Mouse (Mus musculus): ENCODE data around the gene Nr1h2. TPM values are rescaled to one million over a fixed set of nuclear protein-coding genes. Genes with fewer than 3 reads are reported as not detected.

Nr1h2 gene
- 100 to 1,000 TPM; 128 to 129 TPM for total RNA-seq (2021)
- long read RNA-seq, experiment 1, transcript Nr1h2-203 (10 exons, 1,988 nt): minor isoform, 29 of 180 reads
- long read RNA-seq, experiment 1, transcript Nr1h2-201 (10 exons, 1,999 nt): major isoform, 45 of 180 reads
- long read RNA-seq, experiment 1, transcript Nr1h2-205 (9 exons, 1,853 nt): minor isoform, 9 of 180 reads
- long read RNA-seq, experiment 1, transcript Nr1h2-202 (10 exons, 1,948 nt): minor isoform, 22 of 180 reads
- long read RNA-seq, experiment 1, partial matches to known transcripts: 28 of 180 reads
- long read RNA-seq, experiment 1, other reads (novel, unspliced or antisense): 45 of 180 reads
- long read RNA-seq, experiment 2, transcript Nr1h2-203 (10 exons, 1,988 nt): major isoform, 25 of 179 reads
- long read RNA-seq, experiment 2, transcript Nr1h2-201 (10 exons, 1,999 nt): minor isoform, 24 of 179 reads
- long read RNA-seq, experiment 2, transcript Nr1h2-202 (10 exons, 1,948 nt): minor isoform, 9 of 179 reads
- long read RNA-seq, experiment 2, partial matches to known transcripts: 64 of 179 reads
- long read RNA-seq, experiment 2, other reads (novel, unspliced or antisense): 52 of 179 reads

DNA sequence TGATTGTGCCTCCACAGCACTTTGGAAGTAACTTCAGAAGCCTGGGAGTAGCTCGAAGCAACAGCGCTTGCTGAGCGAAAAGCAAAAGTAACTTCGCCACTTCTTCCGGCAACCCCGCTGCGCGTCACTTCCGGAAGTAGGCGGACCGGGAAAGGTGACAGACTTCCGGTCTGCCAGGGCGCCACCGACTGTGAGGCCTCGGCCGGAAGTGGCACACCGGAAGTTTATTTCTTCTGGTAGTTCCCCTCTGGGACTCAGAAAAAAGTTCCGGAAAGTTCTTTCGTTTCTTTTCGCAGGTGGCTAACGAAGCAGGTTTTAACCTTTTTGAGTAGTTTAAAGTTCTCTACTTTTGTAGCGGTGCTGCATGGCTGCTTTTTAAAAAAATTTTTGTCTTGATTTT is at the start of gene Nr1h2:
Gene Nr1h2, minus strand, starts transcription at position 126 of the 400 bp plus-strand sequence.
- peak; percentile 81 to 90 for DNase-seq (ENCODE audit: low spot score in 2 of 2)

DNA sequence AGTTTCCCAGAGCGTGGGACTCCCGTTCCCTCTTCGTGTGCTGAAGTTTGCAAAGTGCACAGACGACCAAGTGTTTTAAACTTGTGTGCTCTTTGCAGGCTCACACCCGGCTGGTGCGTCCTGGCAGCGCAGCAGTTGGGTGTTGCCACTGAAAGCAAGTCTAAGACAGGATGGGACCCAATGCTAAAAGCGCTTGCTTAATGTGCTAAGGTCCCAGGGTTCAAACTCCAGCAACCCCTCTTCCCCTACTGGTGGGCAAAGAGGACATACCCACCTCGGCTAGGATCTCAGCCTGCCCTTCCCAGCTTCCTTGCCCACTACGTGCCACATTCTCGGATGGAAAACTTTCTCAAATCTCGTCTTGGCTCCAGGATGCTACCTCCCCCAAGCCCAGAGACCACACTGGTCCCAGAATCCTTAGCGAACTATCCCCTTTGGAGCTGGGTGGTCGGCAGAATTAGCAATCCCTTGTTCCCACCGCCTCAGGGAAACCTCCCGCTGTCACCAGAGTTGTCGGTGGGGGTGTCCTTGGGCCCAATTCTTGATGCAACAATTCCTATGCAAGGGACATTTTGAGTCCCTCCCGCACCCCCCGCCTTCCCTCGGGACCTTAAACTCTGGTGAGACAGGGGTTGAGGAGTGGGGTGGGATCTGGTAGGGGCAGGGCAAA is 49.6 kb upstream of the Nr1h2 start:
- no peak for DNase-seq (ENCODE audit: low spot score in 2 of 2)

DNA sequence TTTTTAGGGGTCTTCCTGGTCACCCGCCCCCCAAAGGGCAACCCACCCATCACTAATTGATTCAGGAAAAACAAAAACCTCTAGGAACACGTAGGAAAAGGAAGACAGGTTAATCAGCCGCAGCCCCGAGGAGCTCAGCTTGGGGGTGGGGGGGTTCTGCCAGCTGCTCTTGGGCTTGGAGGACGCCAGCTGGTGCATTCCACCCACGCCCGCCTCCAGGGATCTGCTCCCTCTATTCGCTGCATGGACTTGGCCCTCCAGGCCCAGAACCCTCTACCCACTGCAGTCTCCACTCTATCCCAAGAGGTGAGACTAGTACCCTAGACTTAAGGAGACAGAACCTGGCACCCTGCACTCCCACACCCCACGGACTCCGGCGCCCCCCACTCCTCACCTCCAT is 48.7 kb upstream of the Nr1h2 start:
- no peak for DNase-seq (ENCODE audit: low spot score in 2 of 2)

DNA sequence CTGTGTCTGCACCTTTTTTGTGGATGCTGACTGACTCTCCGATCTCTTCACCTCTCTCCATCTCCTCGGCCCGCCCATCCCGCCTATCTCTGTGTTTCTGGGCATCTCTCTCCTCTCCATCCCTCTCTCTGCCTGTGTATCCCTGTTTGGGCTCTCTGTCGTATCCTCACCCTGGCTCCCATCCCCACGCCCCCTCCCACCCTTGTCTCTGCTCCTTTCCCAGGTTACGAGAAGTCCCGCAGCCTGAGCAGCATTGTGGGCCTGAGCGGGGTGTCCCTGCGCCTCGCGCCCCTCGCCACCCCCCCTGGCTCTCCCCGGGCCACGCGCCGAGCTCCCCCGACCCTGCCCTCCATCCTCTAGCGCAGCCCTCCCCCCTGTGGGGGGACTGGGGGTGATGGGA is 47.9 kb upstream of the Nr1h2 start:
- DNase-seq (ENCODE audit: low spot score in 2 of 2): no peak

DNA sequence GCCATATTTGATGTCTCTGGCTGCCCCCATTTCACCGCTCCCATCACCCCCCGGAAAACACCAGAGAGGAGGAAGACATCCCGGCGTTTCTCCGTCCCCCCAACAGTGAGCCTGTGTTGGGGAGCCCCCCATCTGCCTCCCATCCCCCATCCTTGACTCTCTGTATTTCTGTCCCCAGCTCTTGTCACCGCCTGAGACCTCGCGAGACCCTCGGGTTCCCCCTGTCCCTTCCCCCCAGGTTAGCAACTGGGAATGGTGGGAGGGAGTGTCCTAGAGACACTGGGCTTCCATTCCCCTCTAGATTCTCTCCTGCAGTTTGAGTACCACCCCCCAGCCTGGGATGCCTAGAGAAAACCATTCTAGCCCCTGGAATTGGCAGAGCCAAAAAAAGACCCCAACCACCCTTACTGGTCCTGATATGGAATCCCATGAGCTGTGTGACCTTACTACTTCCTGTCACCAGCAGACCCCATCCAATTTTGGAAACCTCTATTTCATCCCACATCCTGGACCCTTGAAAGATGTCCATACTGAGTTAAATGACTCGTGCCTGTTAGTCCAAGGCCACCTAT is 47.0 kb upstream of the Nr1h2 start:
- no peak for DNase-seq (ENCODE audit: low spot score in 2 of 2)

DNA sequence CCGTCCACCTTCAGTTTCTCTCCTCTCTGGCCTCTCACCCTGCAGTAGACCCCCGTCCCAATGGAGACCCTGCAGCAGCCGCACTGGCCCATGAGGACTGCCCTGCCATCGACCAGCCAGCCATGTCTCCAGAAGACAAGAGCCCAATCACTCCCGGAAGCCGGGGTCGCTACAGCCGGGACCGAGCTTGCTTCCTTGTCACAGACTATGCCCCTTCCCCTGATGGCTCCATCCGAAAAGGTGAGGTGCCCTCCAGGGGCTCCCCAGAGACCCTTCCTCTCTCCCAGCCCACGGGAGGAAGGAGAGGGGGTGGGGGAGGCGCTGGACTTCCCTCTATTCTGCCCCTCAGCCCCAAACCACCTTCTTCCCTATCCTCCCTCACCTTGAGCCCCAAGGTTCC is 44.6 kb upstream of the Nr1h2 start:
- DNase-seq (ENCODE audit: low spot score in 2 of 2): no peak

DNA sequence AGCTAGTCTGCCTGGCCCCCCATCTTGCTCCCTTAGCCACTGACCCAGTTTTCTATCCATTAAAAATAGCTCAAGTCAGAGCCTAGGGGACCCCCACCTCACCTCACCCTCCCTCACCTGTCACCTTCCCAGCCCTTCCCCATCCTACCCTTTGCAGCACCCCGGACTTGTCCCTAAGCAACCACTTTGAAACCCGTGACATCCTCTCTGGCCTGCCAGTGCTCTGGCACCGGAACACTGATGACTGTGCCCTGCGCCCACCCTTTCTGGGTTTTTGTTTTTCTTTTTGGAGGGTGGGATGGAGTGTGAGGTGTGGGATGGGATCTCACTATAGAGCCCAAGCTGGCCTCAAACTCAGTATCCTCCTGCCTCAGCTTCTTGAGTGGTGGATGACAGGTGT is 43.9 kb upstream of the Nr1h2 start:
- DNase-seq (ENCODE audit: low spot score in 2 of 2): no peak

DNA sequence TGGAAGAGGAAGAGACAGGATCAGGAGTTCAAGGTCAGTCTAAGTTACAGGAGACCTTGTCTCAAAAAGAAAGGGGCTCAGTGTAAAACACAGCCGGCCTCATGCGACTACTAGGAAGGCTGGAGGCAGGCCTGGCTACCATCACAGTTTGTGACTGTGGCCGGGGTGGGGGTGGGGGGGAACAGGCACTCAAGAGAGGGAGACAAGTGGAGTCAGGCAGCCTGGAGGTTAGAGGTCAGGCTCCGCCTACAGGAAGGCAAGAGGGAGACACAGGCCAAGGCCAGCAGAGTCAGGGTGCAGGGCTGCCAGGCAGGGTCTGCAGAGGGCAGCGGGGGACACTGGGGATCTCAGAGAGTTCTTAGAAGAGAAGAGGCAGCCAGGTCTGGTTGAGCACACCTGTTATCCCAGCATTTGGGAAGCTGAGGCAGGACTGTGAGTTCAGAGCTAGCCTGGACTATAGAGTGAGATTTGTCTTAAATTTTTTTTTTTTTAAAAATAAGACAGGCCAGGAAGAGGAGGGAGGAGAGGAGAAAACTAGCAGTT is 43.3 kb upstream of the Nr1h2 start:
- DNase-seq (ENCODE audit: low spot score in 2 of 2): no peak

DNA sequence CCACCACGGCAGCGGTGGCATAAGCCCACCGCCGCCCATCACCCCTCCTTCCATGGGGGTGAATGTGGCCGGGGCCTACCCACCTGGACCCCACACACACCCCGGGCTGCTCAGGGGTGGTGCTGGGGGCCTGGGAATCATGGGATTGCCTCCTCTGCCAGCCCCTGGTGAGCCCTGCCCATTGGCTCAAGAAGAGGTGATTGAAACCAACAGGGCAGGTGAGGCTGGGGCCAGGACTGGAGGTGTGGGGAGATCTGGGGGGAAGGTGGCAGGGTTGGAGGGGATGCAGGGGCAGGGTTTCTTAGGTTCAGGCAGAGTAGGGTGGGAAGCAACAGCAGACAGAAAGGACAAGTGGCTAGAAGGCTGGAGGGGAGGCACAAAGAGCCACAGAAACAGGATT is 42.3 kb upstream of the Nr1h2 start:
- no peak for DNase-seq (ENCODE audit: low spot score in 2 of 2)

DNA sequence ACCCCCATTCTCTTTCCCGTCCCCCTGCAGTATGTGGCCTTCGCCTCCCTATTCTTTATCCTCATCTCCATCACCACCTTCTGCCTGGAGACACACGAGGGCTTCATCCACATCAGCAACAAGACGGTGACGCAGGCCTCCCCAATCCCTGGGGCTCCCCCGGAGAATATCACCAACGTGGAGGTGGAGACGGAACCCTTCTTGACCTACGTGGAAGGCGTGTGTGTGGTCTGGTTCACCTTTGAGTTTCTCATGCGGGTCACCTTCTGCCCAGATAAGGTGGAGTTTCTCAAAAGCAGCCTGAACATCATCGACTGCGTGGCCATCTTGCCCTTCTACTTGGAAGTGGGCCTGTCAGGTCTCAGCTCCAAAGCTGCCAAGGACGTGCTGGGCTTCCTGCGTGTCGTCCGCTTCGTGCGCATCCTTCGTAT is 41.4 kb upstream of the Nr1h2 start:
- no peak for DNase-seq (ENCODE audit: low spot score in 2 of 2)

DNA sequence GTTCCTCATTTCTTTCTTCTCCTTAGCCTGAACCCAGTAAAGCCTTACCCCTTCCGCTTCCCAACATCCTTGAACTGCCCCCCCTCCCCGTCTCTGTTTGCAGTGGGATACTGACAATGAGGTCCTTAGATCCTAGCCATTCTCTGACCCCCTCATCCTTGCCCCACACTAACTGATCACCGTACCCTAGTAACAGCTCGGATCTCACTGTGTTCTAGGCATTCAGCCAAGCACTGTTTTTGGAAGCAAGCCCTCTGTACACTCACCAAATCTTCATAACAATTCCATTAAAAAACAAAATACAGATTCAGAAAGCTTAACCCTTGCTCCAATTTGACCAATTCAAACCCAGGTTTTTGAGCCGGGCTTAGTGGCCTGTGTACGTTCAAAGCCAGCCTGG is 40.5 kb upstream of the Nr1h2 start:
- DNase-seq (ENCODE audit: low spot score in 2 of 2): no peak

DNA sequence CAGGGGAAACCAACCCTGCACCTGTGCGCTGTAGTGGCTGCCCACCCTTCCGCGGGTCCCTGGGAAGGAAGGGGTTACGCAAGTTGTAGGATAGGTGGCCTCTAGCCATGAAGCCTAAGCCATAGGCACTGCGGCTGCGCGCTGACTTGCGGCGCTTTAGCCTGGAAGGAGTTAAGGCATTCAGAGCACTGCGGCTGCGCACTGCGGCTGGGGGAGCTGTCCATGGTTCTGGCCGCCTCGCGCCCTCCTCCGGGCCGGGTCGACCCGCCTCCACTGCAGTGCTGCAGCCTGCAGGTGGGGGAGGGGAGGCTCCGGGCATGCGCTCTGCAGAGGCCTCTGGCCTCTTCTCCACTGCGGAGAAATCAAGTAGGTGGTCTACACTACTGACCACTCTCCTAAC is 40.0 kb upstream of the Nr1h2 start:
- peak; percentile 74 to 87 for DNase-seq (ENCODE audit: low spot score in 2 of 2)

DNA sequence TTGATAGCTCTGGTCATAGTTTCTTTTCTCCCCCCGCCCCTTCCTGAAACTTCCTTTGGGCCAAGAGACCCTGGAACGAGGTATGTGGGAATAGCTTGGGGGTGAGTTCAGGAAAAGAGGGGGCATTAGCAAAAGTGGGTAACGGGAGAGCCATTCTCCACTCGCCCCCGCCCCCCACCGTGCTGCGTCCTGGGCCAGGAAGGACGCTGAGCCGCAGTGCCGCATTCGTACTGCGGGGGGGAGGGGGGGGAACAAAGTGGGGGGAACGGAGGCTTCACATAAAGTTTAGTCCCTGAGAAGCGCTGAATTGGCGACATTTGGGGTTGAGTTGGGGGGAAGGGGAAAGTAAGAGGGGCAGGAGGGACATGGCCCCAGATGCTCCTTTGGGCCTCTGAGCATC is 39.3 kb upstream of the Nr1h2 start:
- no peak for DNase-seq (ENCODE audit: low spot score in 2 of 2)

DNA sequence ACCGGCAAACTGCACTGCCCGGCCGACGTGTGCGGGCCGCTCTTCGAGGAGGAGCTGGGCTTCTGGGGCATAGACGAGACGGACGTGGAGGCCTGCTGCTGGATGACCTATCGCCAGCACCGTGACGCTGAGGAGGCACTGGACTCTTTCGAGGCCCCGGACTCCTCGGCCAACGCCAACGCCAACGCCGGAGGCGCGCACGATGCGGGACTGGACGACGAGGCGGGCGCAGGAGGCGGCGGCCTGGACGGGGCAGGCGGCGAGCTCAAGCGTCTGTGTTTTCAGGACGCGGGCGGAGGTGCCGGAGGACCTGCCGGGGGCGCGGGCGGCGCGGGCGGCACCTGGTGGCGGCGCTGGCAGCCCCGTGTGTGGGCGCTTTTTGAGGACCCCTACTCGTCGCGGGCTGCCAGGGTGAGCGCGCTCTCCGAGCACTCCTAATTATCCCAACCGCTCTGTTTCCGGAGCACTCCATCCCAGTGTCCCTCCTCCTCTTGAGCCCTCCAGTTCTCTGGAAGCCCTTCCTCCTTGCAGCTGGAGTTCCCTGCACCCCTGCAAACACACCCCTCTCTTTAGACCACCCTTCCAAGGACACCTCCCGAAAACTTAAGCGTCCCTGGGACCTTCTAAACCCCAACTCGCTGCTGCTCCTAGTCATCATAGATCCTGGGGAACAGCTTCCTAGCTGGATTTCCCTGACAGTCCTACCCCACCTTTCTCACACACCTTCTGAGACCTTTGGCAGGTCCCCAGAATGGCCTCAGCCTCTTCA is 37.8 kb upstream of the Nr1h2 start:
- DNase-seq (ENCODE audit: low spot score in 2 of 2): no peak

DNA sequence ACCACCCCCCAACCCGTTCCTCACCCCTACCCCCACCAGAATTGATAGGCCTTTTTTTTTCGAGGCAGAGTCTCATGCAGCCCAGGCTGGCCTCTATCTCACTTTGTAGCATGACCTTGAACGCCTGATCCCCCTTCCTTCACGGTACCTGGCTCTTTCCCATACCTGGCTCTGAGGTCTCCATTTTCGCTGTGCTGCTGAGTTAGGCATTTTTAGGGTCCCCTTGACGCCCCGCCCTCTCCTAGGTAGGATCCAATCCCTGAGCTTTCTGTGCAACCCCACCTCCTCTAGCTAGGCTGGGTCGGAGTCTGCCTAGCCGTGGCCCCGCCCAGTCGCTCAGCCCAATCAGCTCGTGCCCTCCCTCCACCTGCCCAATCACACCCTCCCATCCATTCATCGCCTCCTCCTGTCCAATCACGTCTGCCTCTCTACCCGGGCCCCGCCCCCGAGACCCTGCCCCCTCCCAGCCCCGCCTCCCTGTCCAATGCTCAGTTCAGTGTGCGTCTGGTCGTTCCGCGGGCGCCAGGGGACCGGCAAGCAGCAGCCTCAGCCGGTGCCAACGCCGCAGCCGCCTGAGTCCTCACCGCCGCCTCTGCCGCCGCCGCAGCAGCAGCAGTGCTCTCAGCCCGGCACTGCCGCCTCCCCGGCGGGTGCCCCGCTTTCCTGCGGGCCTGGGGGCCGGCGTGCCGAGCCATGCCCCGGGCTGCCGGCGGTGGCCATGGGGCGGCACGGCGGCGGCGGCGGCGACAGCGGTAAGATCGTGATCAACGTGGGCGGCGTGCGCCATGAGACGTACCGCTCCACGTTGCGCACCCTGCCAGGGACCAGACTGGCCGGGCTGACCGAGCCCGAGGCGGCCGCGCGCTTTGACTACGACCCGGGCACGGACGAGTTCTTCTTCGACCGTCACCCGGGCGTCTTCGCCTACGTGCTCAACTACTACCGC is 36.9 kb upstream of the Nr1h2 start, which contains the start of gene Kcnc3:
Gene Kcnc3, plus strand, starts transcription at position 263 of the 946 bp plus-strand sequence.
- peak; percentile 69 to 72 for DNase-seq (ENCODE audit: low spot score in 2 of 2)

DNA sequence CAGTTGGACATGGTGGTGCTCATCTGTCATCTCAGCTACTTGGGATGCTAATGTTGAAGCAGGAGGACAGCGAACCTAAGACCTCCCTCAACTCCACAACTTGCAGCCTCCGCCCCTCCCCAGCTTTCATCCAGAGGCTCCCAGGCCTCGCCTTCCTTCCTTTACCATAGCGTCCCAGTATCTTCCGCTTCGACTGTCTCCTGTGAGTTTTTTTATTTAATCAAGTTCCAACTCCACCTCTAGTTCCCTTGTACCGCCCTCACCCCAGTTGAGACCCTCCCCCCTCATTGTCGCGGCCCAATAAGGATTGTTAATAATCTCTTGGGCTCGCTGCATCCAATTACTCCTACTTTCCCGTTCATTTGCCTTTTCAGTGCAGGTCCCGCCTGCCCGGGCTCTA is 36.2 kb upstream of the Nr1h2 start:
- DNase-seq (ENCODE audit: low spot score in 2 of 2): no peak

DNA sequence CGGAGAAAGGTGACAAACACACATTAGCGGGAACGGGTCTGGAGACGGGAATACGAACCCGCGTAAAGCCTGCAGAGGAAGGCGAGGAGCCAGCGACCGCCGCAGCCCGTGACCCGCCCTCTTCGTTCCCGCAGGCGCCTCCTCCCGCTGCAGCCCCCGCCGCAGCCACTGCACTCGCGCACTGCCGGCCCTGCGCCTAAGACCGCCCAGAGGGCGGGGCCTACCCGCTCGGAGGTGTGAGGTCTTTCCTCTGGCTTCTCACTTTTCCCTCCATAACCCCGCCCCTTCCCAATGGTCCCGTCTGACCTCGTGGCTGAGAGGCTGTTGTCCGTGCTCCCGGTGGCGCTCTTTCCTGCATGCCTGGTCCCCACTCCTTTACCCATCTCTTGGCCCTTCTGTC is 35.4 kb upstream of the Nr1h2 start:
- DNase-seq (ENCODE audit: low spot score in 2 of 2): peak; percentile 22 to 28

DNA sequence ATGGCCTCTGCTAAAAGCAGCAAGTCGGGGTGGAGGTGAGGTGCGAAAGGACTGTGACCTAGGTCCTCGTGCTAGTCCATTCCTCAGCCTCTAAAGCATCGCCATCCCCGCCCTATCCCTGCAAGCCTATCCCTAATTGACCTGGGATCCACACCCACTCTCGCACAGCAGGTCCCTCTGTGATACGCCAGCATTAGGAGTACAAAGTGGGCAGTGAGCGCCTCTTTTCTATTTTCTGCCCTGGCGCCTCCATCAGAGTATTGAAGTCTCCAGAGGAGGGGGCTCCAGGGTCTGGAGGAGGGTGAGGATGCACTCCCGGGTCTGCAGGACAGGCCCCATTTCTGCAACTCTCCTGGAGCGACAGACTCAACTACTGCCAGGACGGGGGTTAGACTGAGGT is 34.6 kb upstream of the Nr1h2 start:
- DNase-seq (ENCODE audit: low spot score in 2 of 2): no peak

DNA sequence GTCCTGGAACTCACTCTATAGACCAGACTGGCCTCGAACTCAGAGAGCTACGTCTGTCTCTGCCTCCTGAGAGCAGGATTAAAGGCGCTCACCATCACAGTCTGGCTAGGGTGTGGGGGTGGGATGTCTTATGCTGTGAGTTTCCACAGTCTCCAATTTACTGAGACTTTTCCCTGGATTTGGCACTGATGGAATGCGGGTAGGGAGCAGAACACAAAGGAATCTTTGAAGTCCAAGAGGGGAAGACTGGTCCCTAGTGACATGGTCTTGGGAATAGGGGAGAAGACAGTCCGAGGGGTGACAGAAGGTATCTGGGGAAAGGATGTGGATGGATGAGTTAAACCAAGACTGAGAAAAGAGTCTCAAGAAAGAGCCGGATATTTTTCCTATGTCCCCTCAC is 33.9 kb upstream of the Nr1h2 start:
- no peak for DNase-seq (ENCODE audit: low spot score in 2 of 2)

DNA sequence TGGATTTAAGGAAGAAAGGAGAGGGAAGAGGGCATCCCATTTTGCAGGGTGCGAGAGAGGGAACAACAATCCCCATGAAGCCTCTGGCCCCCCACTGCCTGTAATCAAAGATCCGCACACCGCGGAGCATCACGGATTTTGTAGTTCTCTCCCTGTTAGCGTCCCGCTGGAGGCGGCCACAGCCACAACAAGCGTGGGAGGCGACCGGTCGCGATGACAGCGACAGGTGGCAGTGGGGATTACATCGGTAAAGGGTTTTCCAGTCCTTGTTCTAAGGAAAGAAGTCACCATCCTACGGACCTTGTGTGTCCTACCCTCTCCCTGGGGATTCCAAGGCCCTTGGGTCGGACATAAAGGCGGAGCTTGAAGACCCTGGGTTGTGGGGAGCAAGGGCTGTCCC is 33.2 kb upstream of the Nr1h2 start:
- DNase-seq (ENCODE audit: low spot score in 2 of 2): peak in 1 of 2 experiments; percentile 26

Data from adrenal gland, postnatal 4 days (tissue).